Mouse (Mus musculus) left cerebral cortex, adult 9 months (tissue): ENCODE measurements around the gene Pcnx3.

ENCODE experiments used
- DNase-seq, 2 experiments: peaks; one replicate each; pipeline ENCODE4 v3.0.0; 2022; ENCODE audit warnings: low spot score in 2 of 2

The Pcnx3 gene

DNA sequence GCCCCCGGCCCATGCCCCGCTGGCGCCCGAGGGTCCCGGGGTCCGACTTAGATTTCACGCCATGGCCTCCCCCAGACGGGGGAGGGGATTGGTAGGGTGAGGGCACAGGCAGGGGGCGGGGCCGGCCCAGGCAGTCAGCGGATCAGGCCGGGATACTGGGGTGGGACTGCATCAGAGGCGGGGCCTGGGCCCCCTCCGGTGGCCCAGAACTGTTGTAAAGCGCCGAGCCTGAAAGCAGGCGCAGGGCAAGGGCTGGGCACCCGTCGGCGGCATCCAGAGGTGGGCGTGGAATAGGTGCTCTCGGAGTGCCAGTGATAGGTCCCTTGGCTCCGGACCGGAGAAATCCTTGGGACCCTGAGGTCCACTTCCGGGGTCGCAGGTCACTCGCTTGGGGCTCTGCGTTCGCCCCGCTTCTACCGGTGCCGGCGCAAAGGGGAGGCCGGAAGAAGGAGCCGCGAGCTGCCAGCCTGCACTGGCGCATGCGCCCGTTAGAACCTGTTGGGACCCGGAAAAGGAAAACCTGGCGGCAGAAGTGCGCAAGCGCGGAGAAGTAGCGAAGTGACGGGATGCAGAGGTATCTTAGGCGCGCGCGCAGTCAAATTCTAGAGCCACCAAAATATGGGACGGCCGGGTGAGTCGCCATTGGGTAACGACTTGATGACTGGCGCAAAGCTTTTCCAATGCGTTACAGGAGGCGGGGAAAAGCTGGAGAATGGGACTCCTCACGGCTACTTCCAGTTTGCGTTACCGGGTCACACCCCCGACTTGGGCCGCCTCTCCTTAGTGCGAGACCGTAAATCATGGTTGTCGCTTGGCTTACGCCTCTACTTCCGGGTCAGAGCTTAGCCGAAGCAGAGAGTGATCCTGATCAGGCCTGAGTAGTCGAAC is at the start of gene Pcnx3, which contains the start of gene Map3k11:
Gene Pcnx3, minus strand, starts transcription at position 709 of the 888 bp plus-strand sequence.
Gene Map3k11, plus strand, starts transcription at position 543 of the 888 bp plus-strand sequence.
- peak; percentile 97 to 98 for DNase-seq

DNA sequence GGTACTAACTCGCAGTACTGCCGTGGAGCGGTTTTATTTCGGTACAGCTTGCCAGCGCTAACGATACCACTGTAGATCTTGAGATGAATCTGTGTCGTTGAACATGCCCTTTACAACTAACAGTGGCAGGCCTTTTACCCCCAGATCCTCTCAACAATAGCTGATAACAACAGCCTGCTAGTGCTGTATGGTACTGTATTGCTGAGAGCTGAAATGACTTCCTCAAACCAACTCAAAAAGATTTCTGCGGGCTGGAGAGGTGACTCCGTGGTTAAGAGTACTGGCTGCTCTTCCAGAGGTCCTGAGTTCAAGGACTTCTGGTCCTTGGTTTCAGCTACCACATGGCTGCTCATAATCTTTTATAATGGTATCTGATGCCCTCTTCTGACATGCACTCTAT is 45.6 kb upstream of the Pcnx3 start:
- no peak for DNase-seq

DNA sequence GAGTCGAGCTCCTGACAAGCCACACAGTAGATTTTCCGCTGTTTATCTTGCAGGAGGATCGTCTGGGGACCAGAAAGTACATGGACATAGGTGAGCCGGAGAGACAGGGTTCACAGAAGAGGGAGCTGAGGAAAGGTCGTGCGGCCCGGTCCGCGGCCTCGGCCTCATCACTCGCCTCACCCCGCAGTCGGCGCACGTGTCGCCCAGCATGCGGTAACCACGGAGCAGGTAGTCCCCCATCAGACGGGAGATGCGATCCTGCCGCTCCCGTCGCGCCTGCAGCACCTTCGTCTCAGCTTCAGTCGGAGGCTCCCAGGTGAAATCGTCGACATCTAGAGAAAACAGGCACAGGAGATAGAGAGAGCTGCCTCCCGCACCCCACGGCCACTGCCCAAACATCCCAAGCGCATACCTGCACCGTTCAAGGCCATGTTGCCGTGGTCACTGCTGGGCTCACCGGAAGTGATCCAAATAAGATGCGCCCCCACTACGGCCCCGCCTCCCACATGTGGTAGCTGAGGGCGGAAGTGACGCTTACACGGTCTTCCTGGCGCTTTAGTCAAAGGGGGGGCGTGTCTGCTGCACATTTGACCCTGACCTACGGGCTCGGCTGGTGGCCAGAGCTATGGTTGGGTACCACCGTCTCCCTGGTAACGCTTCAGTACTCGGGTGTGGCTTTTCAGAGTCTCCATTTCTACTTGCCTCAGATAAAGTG is 42.7 kb upstream of the Pcnx3 start:
- DNase-seq: peak in 1 of 2 experiments; percentile 94

DNA sequence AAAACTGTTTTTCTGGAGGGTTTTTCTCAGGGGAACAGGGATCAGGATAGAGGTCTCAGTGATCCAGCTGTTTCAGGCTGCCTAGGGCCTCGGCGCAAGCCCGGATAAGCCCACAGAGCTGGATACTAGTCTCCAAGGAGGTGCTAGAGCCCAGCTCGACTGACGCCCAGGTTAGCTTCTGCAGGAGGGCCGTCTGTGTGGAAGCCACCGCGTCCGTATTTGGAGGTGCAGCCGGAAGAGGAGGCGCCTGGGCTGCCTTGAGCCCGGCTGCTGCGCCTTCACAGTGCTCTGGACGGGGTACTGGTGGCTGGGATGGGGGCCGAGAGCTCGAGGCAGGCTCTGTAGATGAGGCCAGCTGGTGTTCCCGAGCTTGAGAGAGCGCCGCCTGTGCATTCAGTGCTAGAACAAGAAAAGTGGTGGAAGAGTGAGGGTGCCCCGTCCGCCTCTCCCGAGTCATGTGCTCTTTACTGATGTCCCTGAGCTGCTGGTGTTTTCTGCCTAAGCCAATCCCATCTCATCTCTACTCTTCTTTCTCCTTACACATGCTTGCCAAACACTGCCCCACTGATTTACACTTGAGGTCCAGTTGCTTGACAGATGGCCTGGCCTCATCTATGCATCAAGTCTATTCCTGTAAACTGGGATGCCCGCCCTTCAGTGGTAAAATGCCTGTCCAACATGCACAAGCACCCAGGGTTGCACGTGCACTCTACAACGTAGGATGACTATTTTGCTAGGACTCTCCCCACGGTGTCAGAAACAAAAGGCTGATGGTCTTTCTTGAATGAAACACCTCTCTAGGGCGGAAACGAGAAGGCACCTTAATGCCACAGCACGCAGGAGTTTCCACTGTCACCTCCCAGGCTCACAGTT is 41.8 kb upstream of the Pcnx3 start:
- DNase-seq: no peak

DNA sequence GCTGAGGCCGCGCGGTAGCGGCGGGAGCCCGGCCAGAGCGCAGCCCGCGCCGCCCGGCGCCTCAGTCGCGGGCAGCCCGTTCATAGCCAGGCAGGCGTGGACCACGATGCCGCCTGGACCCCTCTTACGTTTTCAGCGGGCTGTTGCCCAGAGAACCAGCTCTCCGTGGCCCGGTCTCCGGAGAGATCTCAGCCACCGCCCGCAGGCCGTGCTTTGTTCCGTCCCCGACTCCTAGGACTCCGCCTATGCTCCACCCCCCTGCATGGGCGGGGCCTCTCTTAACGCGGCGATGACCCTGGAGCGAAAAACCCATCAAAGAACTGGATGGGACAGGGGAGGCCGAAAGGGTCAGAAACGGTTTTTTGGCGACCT is 40.7 kb upstream of the Pcnx3 start, which contains the start of gene Fam89b:
Gene Fam89b, minus strand, starts transcription at position 210 of the 372 bp plus-strand sequence.
- DNase-seq: peak in 1 of 2 experiments; percentile 79

DNA sequence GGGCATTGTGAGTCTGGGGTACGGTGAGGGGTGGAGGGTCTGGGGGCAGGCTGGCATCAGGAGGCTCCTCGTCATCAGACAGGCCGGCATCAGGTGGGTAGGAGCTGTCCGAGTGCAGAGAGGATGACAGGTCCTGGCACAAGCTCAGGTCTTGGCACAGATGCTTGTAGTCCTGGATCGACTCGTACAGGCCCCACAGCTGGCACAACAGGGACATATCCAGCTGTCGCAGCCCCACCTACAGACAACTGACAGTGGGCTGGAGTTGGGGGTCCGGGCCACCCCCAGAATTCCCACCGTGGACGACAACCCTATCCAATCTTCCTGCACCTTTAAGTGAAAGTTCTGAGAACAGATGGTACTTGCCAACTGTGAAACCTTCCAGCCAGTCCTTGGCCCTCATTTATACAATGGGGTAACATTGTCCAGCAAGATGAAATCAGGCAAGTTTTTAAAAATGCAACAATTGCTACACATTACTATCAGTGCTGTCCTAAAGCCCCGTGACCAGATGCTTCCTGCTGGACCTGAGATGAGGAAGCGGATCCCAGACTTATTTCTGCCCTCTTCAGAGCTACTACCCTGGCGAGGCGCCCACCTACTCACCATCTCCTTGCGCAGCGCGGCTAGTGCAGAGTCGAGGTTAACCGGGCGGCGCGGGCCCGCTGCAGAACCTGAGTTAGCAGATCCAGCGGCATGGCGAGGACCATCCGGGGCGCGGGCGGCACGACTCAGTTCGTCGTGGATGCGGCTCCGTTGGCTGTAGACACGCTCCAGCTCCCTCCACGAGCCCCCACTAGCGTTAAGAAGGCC is 40.1 kb upstream of the Pcnx3 start:
- DNase-seq: peak in 1 of 2 experiments; percentile 45

DNA sequence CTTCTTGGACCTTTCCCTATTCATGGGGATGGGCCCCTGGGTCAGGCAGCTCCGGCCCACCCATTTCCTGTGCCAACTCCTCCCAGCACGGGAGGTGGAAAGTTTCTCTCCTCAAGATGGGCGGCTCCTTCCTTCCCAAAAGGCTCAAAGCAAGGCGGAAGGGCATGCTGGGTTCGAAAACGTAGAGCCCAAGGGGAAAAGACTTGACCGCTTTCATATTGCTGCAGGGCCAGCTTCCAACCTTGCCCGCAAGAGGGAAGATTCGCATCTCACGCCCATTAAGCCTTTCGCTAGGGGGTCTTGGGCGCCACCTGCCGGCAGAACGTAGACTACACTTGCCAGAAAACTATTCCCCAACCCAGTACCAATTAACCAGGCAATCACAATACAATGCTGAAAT is 39.0 kb upstream of the Pcnx3 start:
- peak in 1 of 2 experiments; percentile 89 for DNase-seq

DNA sequence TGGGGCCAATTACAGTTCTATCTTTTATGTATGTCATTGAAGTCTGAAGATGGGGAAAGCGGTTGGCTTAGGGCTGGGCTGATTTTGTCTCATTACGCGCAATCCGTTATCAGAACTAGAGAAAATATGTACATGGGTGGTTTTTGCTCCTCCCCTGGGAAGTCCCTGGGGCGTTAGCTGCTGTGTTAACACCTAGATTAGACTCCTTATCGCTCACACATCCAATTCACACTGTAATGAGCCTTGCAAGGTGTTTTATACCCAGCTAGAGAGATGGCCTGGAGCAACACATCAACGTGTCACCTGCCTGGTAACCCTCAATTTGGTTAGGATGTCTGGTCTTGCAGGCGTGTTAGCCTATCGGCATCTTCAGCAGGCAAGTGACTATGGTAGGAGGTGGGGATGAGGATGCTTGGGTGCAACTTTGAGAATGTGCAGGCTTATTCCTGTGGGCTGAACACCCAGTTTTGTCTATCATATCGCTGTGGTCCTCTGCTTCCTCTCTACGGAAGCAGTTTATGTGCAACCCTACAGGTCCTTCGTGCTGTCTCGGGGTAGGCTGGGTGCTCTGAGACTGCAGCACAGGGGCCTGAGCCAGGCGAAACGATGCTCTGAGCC is 38.4 kb upstream of the Pcnx3 start:
- no peak for DNase-seq

DNA sequence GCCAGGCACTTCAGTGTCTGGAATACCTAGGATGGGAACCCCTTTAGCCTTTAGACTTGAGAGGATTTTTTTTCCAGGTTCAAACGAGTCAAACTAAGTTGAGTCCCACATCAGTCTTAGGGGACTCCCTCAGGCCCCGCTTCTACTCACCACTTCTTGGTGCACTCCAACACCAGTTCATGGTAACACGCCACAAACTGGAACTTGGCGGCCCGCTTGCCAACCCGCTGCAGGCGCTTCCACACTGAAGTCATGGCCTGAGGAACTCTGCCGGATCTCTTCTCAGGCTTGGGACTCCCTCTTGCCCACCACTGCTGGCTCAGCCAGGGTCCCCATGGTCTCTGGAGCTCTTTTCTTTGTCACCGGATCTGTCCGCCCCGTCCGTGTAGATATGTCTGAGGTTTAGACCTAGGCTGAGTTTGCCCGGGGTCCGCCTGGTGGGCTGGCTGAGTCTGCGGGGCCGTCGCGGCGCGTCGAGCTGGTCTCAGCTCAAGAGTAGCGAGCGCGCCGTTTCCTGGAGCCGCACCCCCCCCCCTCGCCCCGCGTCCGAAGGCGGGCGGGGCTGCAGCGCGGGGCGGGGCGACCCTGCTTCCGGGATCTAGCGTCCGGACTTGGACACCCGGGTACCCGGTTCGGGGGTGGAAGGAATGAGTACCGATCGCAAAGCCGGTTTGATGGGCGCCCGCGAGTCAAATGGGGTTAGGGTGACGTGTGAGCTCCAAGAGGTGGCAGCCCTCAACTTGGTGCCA is 37.2 kb upstream of the Pcnx3 start, which contains the start of gene Ehbp1l1:
Gene Ehbp1l1, minus strand, starts transcription at position 551 of the 749 bp plus-strand sequence.
- no peak for DNase-seq

DNA sequence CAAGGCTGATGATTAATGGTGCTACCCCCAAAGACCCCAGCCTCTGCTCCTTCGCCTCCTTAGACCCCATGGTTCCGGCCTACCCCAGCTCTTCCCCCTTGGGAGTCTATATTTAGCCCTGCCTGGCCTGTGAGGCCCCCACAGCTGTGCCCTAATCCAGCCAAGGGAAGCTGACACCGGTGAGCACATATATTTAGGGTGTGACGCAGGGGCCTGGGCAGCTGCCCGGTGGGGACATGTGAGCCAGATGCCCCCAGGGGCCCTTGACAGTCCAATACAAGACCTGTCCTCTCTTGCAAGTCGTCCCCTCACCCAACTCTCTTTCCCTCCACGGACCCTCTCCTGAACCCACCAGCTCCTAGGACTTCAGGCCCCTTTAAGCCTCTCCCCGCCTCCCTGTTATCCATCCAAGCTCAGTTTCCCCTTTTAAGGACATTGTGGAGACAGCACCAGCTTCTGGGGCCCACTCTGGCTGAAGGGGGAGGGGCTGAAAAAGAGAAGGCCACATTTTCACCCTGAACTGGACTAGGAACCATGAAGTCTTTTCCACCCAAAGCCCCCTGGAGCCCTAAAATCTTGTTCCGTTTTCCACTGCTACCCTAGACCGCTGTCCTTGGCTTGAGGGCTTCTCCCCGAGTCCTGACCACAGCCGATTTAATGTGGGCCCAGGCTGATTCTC is 36.5 kb upstream of the Pcnx3 start:
- no peak for DNase-seq

DNA sequence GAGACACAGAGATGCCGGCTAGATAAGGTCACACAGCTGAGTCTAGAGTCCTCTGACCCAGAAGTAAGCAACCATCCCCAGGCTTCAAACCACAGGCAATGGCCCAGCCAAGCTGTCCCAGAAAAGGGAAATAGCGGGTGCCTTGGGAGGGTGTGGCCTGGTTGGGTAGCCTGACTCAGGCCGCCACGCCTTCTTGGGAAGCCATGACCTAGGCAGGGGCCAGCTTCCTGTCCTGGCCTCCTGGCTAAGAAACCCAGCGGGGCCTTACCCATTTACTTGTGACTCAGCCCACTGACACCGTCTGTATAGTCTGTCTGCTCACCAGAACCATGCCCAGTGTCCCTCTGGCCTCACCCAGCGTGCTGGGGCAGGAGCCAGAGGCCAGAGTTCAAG is 35.8 kb upstream of the Pcnx3 start:
- no peak for DNase-seq

DNA sequence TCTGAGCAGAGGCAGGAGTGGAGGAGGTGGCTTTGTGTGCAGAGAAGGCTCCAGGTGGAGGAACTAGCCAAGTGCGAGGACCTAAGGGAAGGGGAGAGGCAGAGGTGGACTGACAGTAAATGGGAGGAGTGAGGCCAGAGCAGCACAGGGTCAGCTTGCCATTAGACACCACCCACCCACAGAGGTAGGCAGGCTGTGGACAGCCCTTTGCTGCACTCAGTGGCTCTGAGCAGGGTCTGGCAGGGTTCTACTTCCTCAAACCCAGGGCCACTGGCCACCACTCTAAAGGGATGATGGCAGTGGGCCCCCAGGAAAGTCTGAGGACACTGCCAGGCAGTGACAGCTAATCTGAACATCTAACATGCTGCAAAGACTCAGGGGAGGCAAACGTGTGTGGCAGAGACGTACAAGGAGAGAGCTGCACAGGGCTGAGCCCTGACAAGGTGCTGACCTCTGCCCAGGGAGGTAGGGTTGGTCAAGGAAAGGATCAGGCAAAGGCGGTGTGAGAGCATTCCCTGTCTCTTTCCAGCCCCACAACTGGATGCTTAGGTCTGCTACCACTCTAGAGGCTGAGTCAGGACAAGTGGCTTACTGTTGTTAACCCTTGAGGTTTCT is 35.3 kb upstream of the Pcnx3 start:
- DNase-seq: no peak

DNA sequence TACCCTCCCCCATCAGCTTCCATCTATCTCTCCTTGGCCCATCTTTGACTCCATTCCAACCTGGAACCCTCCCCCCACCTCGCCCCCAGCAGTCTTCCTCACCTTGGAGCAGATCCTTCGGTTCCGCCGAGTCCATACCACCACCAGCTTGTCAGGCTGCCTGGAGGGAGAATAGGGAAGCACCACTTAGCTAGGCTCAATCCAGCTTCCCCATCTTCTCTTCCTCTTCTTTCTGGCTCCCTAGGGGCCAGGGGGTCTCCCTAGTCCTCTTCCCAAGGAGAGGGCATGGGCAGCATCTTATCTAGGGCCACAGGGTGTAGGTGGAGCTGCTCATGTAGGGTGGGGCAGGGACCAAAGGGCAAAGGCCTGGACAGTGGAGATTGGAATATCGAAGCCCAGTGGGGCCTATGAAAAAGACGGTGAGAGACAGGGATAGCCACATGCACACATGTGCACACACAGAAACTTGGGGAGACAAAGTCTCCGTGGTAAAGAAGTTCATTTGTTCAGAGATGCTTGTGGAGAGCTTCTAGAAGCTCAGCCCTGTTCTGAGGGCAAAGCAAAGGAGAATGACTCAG is 34.2 kb upstream of the Pcnx3 start:
- DNase-seq: no peak

DNA sequence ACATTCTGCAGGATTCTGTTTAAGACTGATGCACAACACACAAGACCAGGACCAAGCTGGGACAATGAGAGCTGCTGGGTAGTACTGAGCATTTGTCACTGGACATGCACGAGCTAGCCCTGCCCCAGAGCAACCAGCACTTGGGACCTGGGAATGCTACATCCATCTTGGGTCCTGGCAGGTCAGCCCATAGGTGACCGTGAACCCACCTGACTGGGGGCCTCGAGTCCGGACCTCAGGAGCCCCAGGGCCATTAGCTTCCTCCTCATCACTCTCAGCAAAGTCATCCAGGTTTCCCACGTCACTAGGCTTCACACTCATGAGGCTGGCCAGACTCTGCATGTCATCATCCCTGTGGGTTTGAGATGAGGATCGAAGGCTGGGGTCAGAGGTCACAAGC is 32.5 kb upstream of the Pcnx3 start:
- no peak for DNase-seq

DNA sequence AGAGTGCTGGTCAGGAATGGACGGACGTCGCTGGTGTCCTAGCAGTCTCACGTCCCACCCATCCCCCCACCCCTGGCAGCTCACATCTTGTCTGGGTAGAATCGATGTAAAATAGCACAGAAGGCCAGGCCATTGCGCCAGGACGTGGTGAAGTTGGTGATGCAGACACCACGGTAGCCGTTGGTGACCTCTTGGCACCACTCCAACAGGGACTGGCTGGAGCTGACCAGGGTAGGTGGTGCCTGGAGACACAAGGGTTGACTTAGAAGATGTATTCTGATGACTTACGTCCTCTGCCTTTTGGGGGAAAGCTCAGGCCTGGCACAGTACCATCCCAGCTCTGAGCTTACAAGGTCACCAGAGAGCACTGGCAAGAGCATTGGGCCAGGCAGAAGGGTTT is 28.2 kb upstream of the Pcnx3 start:
- DNase-seq: no peak

DNA sequence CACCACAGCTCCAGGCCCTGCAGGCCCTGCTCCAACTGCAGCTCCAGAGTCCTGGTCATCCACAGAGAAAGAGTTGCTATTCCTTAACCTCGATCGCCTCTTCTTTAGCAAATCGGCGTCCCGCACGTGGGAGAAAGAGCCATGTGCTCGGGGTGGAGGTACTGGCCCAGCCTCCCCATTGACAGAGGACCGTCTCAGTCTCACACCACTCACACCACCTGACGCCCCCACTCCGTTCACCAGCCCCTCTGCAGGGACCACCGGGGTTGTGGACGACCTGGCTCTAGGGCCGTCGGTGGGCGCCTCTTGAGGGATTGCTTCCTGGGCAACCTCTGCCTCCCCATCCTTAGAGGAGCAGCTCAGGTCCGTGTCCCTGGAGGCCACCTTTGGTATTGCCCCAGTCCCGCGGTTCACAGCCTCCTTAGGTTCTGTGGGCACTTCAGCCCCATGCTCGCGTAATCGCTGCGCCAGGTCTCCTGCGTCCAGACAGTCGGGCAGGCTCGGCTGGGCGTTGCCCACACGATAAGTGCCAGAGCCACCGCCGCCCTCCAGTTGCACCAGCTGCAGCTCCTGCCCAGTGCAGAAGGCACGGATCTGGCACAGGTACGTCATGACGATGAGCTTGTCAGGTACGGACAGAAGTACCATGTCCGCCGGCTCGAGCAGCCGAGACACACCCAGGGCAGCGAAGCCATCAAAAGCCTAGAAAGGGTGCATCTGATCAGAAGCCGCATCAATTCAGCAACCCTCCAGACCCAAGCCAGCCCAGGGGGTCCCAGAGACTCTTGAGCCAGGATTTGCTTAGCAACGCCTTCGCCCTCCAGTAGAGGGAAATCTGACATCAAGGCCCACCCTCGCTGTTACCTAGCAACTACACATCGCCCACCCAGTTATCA is 27.3 kb upstream of the Pcnx3 start:
- no peak for DNase-seq

DNA sequence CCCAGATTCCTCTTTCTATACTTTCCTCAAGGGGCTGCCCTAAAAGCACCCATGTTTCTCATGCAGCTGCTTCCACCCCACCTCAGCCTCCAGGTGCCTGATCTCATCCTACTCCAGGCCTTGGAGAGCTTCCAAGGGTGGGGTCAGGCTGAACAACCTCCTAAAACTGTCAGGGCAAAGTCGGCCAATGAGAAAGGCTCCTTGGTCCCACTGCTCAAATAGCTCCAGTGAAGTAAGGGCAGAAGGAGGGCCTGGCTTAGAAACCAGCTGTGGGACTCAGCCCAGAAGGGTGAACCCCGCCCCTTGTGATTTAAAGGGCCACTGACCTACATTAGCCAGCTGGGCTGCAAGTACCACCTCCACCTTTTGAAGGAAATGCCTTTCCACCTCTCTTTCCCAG is 25.0 kb upstream of the Pcnx3 start:
- DNase-seq: no peak
